Mouse (Mus musculus) MEL (cell line): ENCODE measurements at regions not wholly inside any gene's neighbourhood (a gene's known extent, or its start where the extent isn't known, plus 50 kb on each side); places are given as distances from the start of the nearest gene placed in this dataset.

Experiments
- DNase-seq: peaks from one replicate; pipeline ENCODE4 v3.0.0; 2011; ENCODE audit warnings: low read depth, low spot score
- H3K27ac ChIP-seq: 2 replicates; pipeline ENCODE4 v1.5.1; 2012; ENCODE audit warnings: low read depth, mild to moderate bottlenecking, control low read depth, low read length, moderate library complexity; ENCODE audit not compliant: control insufficient read depth
- H3K27me3 ChIP-seq, 2 experiments: fragments of 150-350 bp in 1 of 2; sonication (generic) in 1 of 2; 2 replicates each; pipeline ENCODE4 v1.6.1; 2012; ENCODE audit warnings: low read length in 2 of 2, mild to moderate bottlenecking in 2 of 2, improper control_type of control experiment in 1 of 2, moderate library complexity in 1 of 2; ENCODE audit not compliant: insufficient read depth in 2 of 2, control insufficient read depth in 1 of 2
- H3K36me3 ChIP-seq, 2 experiments: 2 replicates each; pipeline ENCODE4 v1.6.1; 2012 to 2014; ENCODE audit warnings: low read length in 2 of 2, improper control_type of control experiment in 1 of 2, inconsistent platforms in 1 of 2, mild to moderate bottlenecking in 1 of 2; ENCODE audit not compliant: insufficient read depth in 2 of 2, control insufficient read depth in 1 of 2
- H3K4me1 ChIP-seq, 2 experiments: fragments of 150-350 bp in 1 of 2; sonication (generic) in 1 of 2; 2 replicates each; pipeline ENCODE4 v1.6.1; 2012; ENCODE audit warnings: low read length in 2 of 2, improper control_type of control experiment in 1 of 2, mild to moderate bottlenecking in 1 of 2; ENCODE audit not compliant: insufficient read depth in 2 of 2, control insufficient read depth in 1 of 2
- H3K4me3 ChIP-seq, 2 experiments: fragments of 150-350 bp in 1 of 2; sonication (generic) in 1 of 2; 2 replicates each; pipeline ENCODE4 v1.5.1; 2012; ENCODE audit warnings: low read depth in 2 of 2, low read length in 2 of 2, mild to moderate bottlenecking in 2 of 2, moderate library complexity in 2 of 2, control low read depth in 1 of 2, improper control_type of control experiment in 1 of 2; ENCODE audit not compliant: control insufficient read depth in 1 of 2, insufficient read depth in 1 of 2
- H3K79me2 ChIP-seq: 2 replicates; pipeline ENCODE4 v1.6.1; 2012; ENCODE audit warnings: mild to moderate bottlenecking, low read length, moderate library complexity; ENCODE audit not compliant: control insufficient read depth, poor library complexity, insufficient read depth
- H3K9ac ChIP-seq: 2 replicates; pipeline ENCODE4 v1.6.1; 2012; ENCODE audit warnings: low read depth, mild to moderate bottlenecking, control low read depth, low read length, moderate library complexity; ENCODE audit not compliant: control insufficient read depth, poor library complexity, severe bottlenecking
- H3K9me3 ChIP-seq: fragments of 150-350 bp; sonication (generic); replicated peaks from 2 replicates; pipeline ENCODE4 v1.6.1; 2012; ENCODE audit warnings: mild to moderate bottlenecking, low read length, improper control_type of control experiment, moderate library complexity; ENCODE audit not compliant: insufficient read depth
- HCFC1 ChIP-seq: IDR thresholded peaks from 2 replicates; pipeline ENCODE4 v1.6.1; 2012; ENCODE audit warnings: low read depth, mild to moderate bottlenecking, inconsistent platforms, low read length, improper control_type of control experiment, moderate library complexity
- JUND ChIP-seq: IDR thresholded peaks from 2 replicates; pipeline ENCODE4 v1.6.1; 2011; ENCODE audit warnings: low read depth, mild to moderate bottlenecking, improper control_type of control experiment, low read length
- MAX ChIP-seq: IDR thresholded peaks from 2 replicates; pipeline ENCODE4 v1.6.1; 2011; ENCODE audit warnings: low read length, improper control_type of control experiment
- MAZ ChIP-seq: IDR thresholded peaks from 2 replicates; pipeline ENCODE4 v1.6.1; 2012; ENCODE audit warnings: low read depth, mild to moderate bottlenecking, inconsistent platforms, low read length, improper control_type of control experiment
- MXI1 ChIP-seq: IDR thresholded peaks from 2 replicates; pipeline ENCODE4 v1.6.1; 2011; ENCODE audit warnings: mild to moderate bottlenecking, low read depth, low read length, improper control_type of control experiment
- NELFE ChIP-seq: IDR thresholded peaks from 2 replicates; pipeline ENCODE4 v1.6.1; 2011; ENCODE audit warnings: low read depth, low read length, improper control_type of control experiment
- NRF1 ChIP-seq: IDR thresholded peaks from 2 replicates; pipeline ENCODE4 v1.6.1; 2014; ENCODE audit warnings: low read depth, mild to moderate bottlenecking, inconsistent platforms, low read length, improper control_type of control experiment, moderate library complexity; ENCODE audit not compliant: poor library complexity, insufficient read depth, severe bottlenecking
- POLR2A ChIP-seq, 2 experiments: IDR thresholded peaks; 2 replicates each; pipeline ENCODE4 v1.6.1; 2011 to 2012; ENCODE audit warnings: low read length in 2 of 2, mild to moderate bottlenecking in 2 of 2, control low read depth in 1 of 2, improper control_type of control experiment in 1 of 2, low read depth in 1 of 2, moderate library complexity in 1 of 2; ENCODE audit not compliant: control insufficient read depth in 1 of 2, insufficient read depth in 1 of 2, poor library complexity in 1 of 2
- POLR2AphosphoS2 ChIP-seq: IDR thresholded peaks from 2 replicates; pipeline ENCODE4 v1.6.1; 2011; ENCODE audit warnings: low read length, improper control_type of control experiment
- POLR2AphosphoS5 ChIP-seq: IDR thresholded peaks from 2 replicates; pipeline ENCODE4 v1.6.1; 2012; ENCODE audit warnings: low read depth, borderline replicate concordance, mild to moderate bottlenecking, inconsistent platforms, low read length, moderate library complexity, mixed read lengths
- RCOR1 ChIP-seq: IDR thresholded peaks from 2 replicates; pipeline ENCODE4 v1.6.1; 2012; ENCODE audit warnings: low read depth, mild to moderate bottlenecking, inconsistent platforms, low read length, improper control_type of control experiment
- SIN3A ChIP-seq: IDR thresholded peaks from 2 replicates; pipeline ENCODE4 v1.6.1; 2012; ENCODE audit warnings: low read length, improper control_type of control experiment, inconsistent platforms
- TCF12 ChIP-seq: IDR thresholded peaks from 2 replicates; pipeline ENCODE4 v1.6.1; 2014; ENCODE audit warnings: low read depth, mild to moderate bottlenecking, inconsistent platforms, low read length, improper control_type of control experiment, moderate library complexity
- USF1 ChIP-seq: IDR thresholded peaks from 2 replicates; pipeline ENCODE4 v1.6.1; 2014; ENCODE audit warnings: low read depth, mild to moderate bottlenecking, inconsistent platforms, low read length, improper control_type of control experiment, moderate library complexity
- USF2 ChIP-seq, 2 experiments: IDR thresholded peaks; 2 replicates each; pipeline ENCODE4 v1.6.1; 2011 to 2012; ENCODE audit warnings: improper control_type of control experiment in 2 of 2, low read length in 2 of 2, borderline replicate concordance in 1 of 2, inconsistent platforms in 1 of 2, low read depth in 1 of 2, mild to moderate bottlenecking in 1 of 2; ENCODE audit not compliant: insufficient read depth in 1 of 2
- ZKSCAN1 ChIP-seq: IDR thresholded peaks from 2 replicates; pipeline ENCODE4 v1.6.1; 2012; ENCODE audit warnings: low read depth, mild to moderate bottlenecking, inconsistent platforms, low read length, improper control_type of control experiment, moderate library complexity
- ZNF384 ChIP-seq: IDR thresholded peaks from 2 replicates; pipeline ENCODE4 v1.6.1; 2012; ENCODE audit warnings: low read depth, mild to moderate bottlenecking, inconsistent platforms, low read length, improper control_type of control experiment

- H3K27me3 ChIP-seq: no peaks in the 10 kb centered on the region
- H3K9ac ChIP-seq: no peak overlapping the region
- H3K79me2 ChIP-seq: no peaks in the 10 kb centered on the region
- no peaks in the 10 kb centered on the region for H3K9me3 ChIP-seq
- H3K4me3 ChIP-seq: no peak overlapping the region
- no peaks in the 10 kb centered on the region for H3K4me1 ChIP-seq
- no peak for TF ChIP-seq ZKSCAN1
- TF ChIP-seq HCFC1: no peak
- no peak for TF ChIP-seq POLR2AphosphoS2
- no peak for TF ChIP-seq RCOR1
- TF ChIP-seq SIN3A: no peak
- no peak for TF ChIP-seq USF1
- no peak for TF ChIP-seq NELFE
- no peak for TF ChIP-seq TCF12
- no peak for TF ChIP-seq POLR2A (IDR thresholded peaks at IDR 0.05; ENCODE audit: control insufficient read depth in 1 of 2, insufficient read depth in 1 of 2, low read depth in 1 of 2, low read length in 2 of 2, poor library complexity in 1 of 2)
- TF ChIP-seq NRF1: no peak
- TF ChIP-seq MXI1: no peak
- TF ChIP-seq, all 39 proteins: peak for 0
- no peak for DNase-seq
- H3K36me3 ChIP-seq: no peaks in the 10 kb centered on the region
- no peak overlapping the region for H3K27ac ChIP-seq
Observed at GRCm38 (mm10) chr12:26799310-26799709, 330.3 kb downstream of the Cmpk2 start.

GRCm38 (mm10) chr12:26796367-26796766, 327.4 kb downstream of the Cmpk2 start:
- no peaks in the 10 kb centered on the region for H3K27me3 ChIP-seq
- H3K9ac ChIP-seq: no peak overlapping the region
- no peak overlapping the region for H3K4me3 ChIP-seq
- H3K27ac ChIP-seq: no peak overlapping the region
- no peaks in the 10 kb centered on the region for H3K36me3 ChIP-seq
- no peaks in the 10 kb centered on the region for H3K9me3 ChIP-seq
- DNase-seq: no peak
- H3K4me1 ChIP-seq: no peaks in the 10 kb centered on the region
- no peaks in the 10 kb centered on the region for H3K79me2 ChIP-seq
- TF ChIP-seq RCOR1: no peak

- no peak for DNase-seq
- H3K9me3 ChIP-seq: no peaks in the 10 kb centered on the region
Observed at GRCm38 (mm10) chr12:26789336-26789846, 320.4 kb downstream of the Cmpk2 start.

More at GRCm38 (mm10) chr12:26789336-26789846, 320.4 kb downstream of the Cmpk2 start:
- no peaks in the 10 kb centered on the region for H3K27me3 ChIP-seq
- no peaks in the 10 kb centered on the region for H3K79me2 ChIP-seq
- H3K9ac ChIP-seq: no peak overlapping the region
- no peak overlapping the region for H3K27ac ChIP-seq
- no peak overlapping the region for H3K4me3 ChIP-seq
- no peaks in the 10 kb centered on the region for H3K4me1 ChIP-seq
- TF ChIP-seq ZNF384 (no peak), MAZ (no peak), NELFE (no peak), MXI1 (no peak), MAX (no peak), JUND (no peak), POLR2A (IDR thresholded peaks at IDR 0.05; ENCODE audit: control insufficient read depth in 1 of 2, insufficient read depth in 1 of 2, low read depth in 1 of 2, low read length in 2 of 2, poor library complexity in 1 of 2) (no peak), USF2 (IDR thresholded peaks at IDR 0.05; ENCODE audit: borderline replicate concordance in 1 of 2, insufficient read depth in 1 of 2, low read depth in 1 of 2, low read length in 2 of 2) (no peak), SIN3A (no peak), POLR2AphosphoS5 (no peak)
- H3K36me3 ChIP-seq: no peaks in the 10 kb centered on the region
